Comparison of ENCODE assay signal across 8 mouse cellular contexts in the genomic region with DNA sequence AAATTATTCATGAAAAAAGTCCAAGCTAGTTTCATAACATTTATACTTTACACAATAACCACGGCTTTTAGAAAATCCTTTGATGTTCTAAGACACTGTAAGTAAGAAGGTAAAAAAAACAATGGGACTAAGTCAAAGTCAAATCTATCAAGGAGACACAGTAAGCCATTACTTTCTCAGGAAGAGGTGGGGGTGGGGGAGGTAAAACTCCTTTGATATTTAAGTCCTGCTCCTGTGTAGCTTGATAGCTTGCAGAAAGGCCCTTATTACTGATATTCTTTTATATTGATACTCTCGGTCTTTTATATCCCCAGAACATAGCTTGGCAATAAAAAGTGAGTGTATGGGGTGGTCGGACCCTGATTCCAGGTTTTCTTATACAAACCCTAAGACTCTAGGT. TPM values are rescaled to one million over a fixed set of nuclear protein-coding genes. Genes with fewer than 3 reads are reported as not detected.
A peak's percentile ranks its signal among the peaks of the same experiment; 100 is the strongest.
DNase-seq lines count a peak whose midpoint lies in the region; ATAC-seq and TF ChIP-seq lines count a peak whose summit lies in the region.

No protein-coding gene starts in this region.

- no peak for TF ChIP-seq CTCF in heart, adult 2 months (IDR thresholded peaks at IDR 0.05)
- no peak for TF ChIP-seq CTCF in CH12.LX (conservative IDR thresholded peaks at IDR 0.05 in 1 of 2, IDR thresholded peaks at IDR 0.05 in 1 of 2; ENCODE audit: low read depth in 2 of 2, low read length in 2 of 2)
- TF ChIP-seq CTCF in liver, embryonic 14.5 days (IDR thresholded peaks at IDR 0.05; ENCODE audit: low read depth) = no peak

- no peak for TF ChIP-seq RAD21 in CH12.LX (IDR thresholded peaks at IDR 0.05; ENCODE audit: low read depth, low read length)

- no peak for ATAC-seq in forebrain, embryonic 14.5 days
- ATAC-seq in liver, embryonic 14.5 days (ENCODE audit: insufficient read depth) = no peak
- no peak for ATAC-seq in frontal cortex, adult (ENCODE audit: low TSS enrichment)

- no peaks in the 10 kb centered on the region for H3K79me2 ChIP-seq in heart, adult 2 months (replicated peaks; ENCODE audit: control insufficient read depth, insufficient read depth, low read length)
- H3K79me2 ChIP-seq in CH12.LX (replicated peaks; ENCODE audit: control insufficient read depth, extremely low read depth, insufficient read depth, poor library complexity, severe bottlenecking) = no peaks in the 10 kb centered on the region

- H3K9ac ChIP-seq in heart, adult 2 months (ENCODE audit: low read depth, low read length) = no peak overlapping the region; the same call in 1 of the 2 replicates
- peak overlapping the region; percentile 86 for H3K9ac ChIP-seq in CH12.LX (ENCODE audit: insufficient read depth, low read depth)
- peak overlapping the region; percentile 77 for H3K9ac ChIP-seq in forebrain, embryonic 14.5 days (ENCODE audit: low read length)
- peak overlapping the region; percentile 65 for H3K9ac ChIP-seq in liver, embryonic 14.5 days (replicated peaks)

- peak overlapping the region; percentile 72 for H3K4me2 ChIP-seq in CH12.LX (ENCODE audit: insufficient read depth, low read depth, poor library complexity, severe bottlenecking)
- H3K4me2 ChIP-seq in forebrain, embryonic 14.5 days (ENCODE audit: low read length) = peak overlapping the region; percentile 57
- H3K4me2 ChIP-seq in liver, embryonic 14.5 days (ENCODE audit: low read depth) = peak overlapping the region; percentile 83

- H3K27ac ChIP-seq in heart, adult 2 months = peak overlapping the region; percentile 52
- no peak overlapping the region for H3K27ac ChIP-seq in CH12.LX (ENCODE audit: insufficient read depth, low read depth)
- H3K27ac ChIP-seq in forebrain, embryonic 14.5 days (ENCODE audit: low read depth, low read length) = peak overlapping the region; percentile 87
- no peak overlapping the region; the same call in 1 of the 2 replicates for H3K27ac ChIP-seq in liver, embryonic 14.5 days

- dilution Hi-C loops in CH12.LX (cut with MboI; ENCODE audit: extremely low pct_ligation_motif_present, extremely low pct_unique_long_range_greater_than_20kb, low sequenced_read_pairs) = no loop called here

- TF ChIP-seq POLR2A in heart, adult 2 months (IDR thresholded peaks at IDR 0.05; ENCODE audit: insufficient read depth, low read depth, low read length) = no peak
- no peak for TF ChIP-seq POLR2A in CH12.LX (IDR thresholded peaks at IDR 0.05; ENCODE audit: low read depth, low read length)

- H3K9me3 ChIP-seq in CH12.LX (replicated peaks; ENCODE audit: low read length) = no peaks in the 10 kb centered on the region
- no peaks in the 10 kb centered on the region for H3K9me3 ChIP-seq in forebrain, embryonic 14.5 days (replicated peaks; ENCODE audit: control insufficient read depth, low read length)
- H3K9me3 ChIP-seq in liver, embryonic 14.5 days (ENCODE audit: control insufficient read depth, low read length) = no peaks in the 10 kb centered on the region

- no peaks in the 10 kb centered on the region for H3K36me3 ChIP-seq in heart, adult 2 months (ENCODE audit: control insufficient read depth, insufficient read depth, low read length)
- peaks cover 3 to 28% of the 10 kb centered on the region in 2 experiments for H3K36me3 ChIP-seq in CH12.LX (replicated peaks in 1 of 2; ENCODE audit: control insufficient read depth in 1 of 2, insufficient read depth in 1 of 2, low read length in 1 of 2)
- H3K36me3 ChIP-seq in forebrain, embryonic 14.5 days (ENCODE audit: control insufficient read depth, insufficient read depth, low read length) = 0 out of 2 replicates have a peak, but pooled peaks cover 7% of the 10 kb centered on the region
- H3K36me3 ChIP-seq in liver, embryonic 14.5 days (replicated peaks; ENCODE audit: control insufficient read depth, insufficient read depth, low read depth) = peaks cover under 1% of the 10 kb centered on the region

- in situ Hi-C loops in CH12.LX (cut with MboI; ENCODE audit: low pct_ligation_motif_present, low pct_unique_long_range_greater_than_20kb, low sequenced_read_pairs) = no loop called here

- H3K27me3 ChIP-seq in heart, adult 2 months (ENCODE audit: control insufficient read depth, insufficient read depth, low read length) = no peaks in the 10 kb centered on the region
- no peaks in the 10 kb centered on the region for H3K27me3 ChIP-seq in CH12.LX (replicated peaks)
- H3K27me3 ChIP-seq in forebrain, embryonic 14.5 days (replicated peaks; ENCODE audit: control insufficient read depth, insufficient read depth, low read length) = no peaks in the 10 kb centered on the region
- no peaks in the 10 kb centered on the region for H3K27me3 ChIP-seq in liver, embryonic 14.5 days (ENCODE audit: control insufficient read depth, insufficient read depth, low read length)

- 56% methylated on average over 3 of the region's 3 CpGs for WGBS in heart, adult 2 months
- WGBS in forebrain, embryonic 14.5 days = 58% methylated on average over 3 of the region's 3 CpGs
- 50% methylated on average over 3 of the region's 3 CpGs for WGBS in liver, embryonic 14.5 days (ENCODE audit: insufficient replicate concordance)

- DNase-seq in heart, adult 2 months = no peak
- no peak for DNase-seq in heart, adult 8-10 months (ENCODE audit: low spot score)
- DNase-seq in CH12.LX (ENCODE audit: extremely low read depth) = no peak
- DNase-seq in forebrain, embryonic 14.5 days (ENCODE audit: low spot score) = no peak
- no peak for DNase-seq in liver, embryonic 14.5 days (ENCODE audit: low read depth in 3 of 3, low spot score in 3 of 3)
- no peak for DNase-seq in gastrocnemius, postnatal 10 days
- no peak for DNase-seq in right cerebral cortex, postnatal 25 days

- H3K4me1 ChIP-seq in heart, adult 2 months (ENCODE audit: control insufficient read depth, insufficient read depth, low read length) = peaks cover 2% of the 10 kb centered on the region; the same call in 1 of the 2 replicates
- H3K4me1 ChIP-seq in CH12.LX (ENCODE audit: control insufficient read depth in 1 of 2, insufficient read depth in 2 of 2) = peaks cover 4 to 41% of the 10 kb centered on the region in 2 experiments; a peak in 2 of 4 replicates
- H3K4me1 ChIP-seq in forebrain, embryonic 14.5 days (ENCODE audit: control insufficient read depth, insufficient read depth, low read length) = peaks cover 7% of the 10 kb centered on the region; the same call in 1 of the 2 replicates
- H3K4me1 ChIP-seq in liver, embryonic 14.5 days (replicated peaks; ENCODE audit: control insufficient read depth in 2 of 2, insufficient read depth in 2 of 2, low read length in 1 of 2) = peaks cover 9 to 10% of the 10 kb centered on the region in 2 experiments; a peak in 3 of 4 replicates

- H3K4me3 ChIP-seq in heart, adult 2 months = peak overlapping the region; percentile 89
- peak overlapping the region; percentile 40 to 75 (median 61) for H3K4me3 ChIP-seq in CH12.LX (replicated peaks in 1 of 3; ENCODE audit: low read depth in 2 of 3, low read length in 2 of 3, poor library complexity in 1 of 3)
- H3K4me3 ChIP-seq in forebrain, embryonic 14.5 days (ENCODE audit: low read depth, low read length) = peak overlapping the region; percentile 54
- peak overlapping the region; percentile 72 to 85 for H3K4me3 ChIP-seq in liver, embryonic 14.5 days (ENCODE audit: insufficient read depth in 1 of 2, low read depth in 2 of 2, low read length in 2 of 2)

- no peak for TF ChIP-seq EP300 in heart, adult 2 months (IDR thresholded peaks at IDR 0.05; ENCODE audit: insufficient read depth, low read depth, low read length)
- TF ChIP-seq EP300 in CH12.LX (IDR thresholded peaks at IDR 0.05; ENCODE audit: low read length) = no peak
- no peak for TF ChIP-seq EP300 in liver, embryonic 14.5 days (IDR thresholded peaks at IDR 0.05; ENCODE audit: low read depth)

- intact Hi-C loops in heart, adult 2 months (cut with DNase I) = no loop called here

RNA-seq across cellular contexts. Expression of a gene that starts 0.6 kb away (rescaled TPM):
- 1 to 10 TPM; 8.2 to 8.7 TPM for total RNA-seq in heart, adult 2 months (2021)
- polyA plus RNA-seq in heart, adult 2 months (2012; rRNA removed) = 4.5 and 8.8 TPM in 2 replicates
- total RNA-seq in heart, adult 8-10 months (2022) = 10 to 100 TPM in 2 of 4 experiments, 1 to 10 TPM in 2; 9.4 to 11.3 (median 10.3) TPM
- total RNA-seq in CH12.LX (2012; rRNA removed) (6.1 and 7.8 TPM in 2 replicates), CH12.LX (2014; rRNA removed) (8.2 and 9.8 TPM in 2 replicates)
- 6.7 and 8.3 TPM in 2 replicates for polyA plus RNA-seq in CH12.LX (2012; ENCODE audit: insufficient read length, low read depth)
- polyA plus RNA-seq in forebrain, embryonic 14.5 days (2014; fragmentation: Nextera tagmentation; extraction: Ambion mirVana) = 9.0 and 11.1 TPM in 2 replicates
- 1.7 and 2.0 TPM in 2 replicates for polyA plus RNA-seq in liver, embryonic 14.5 days (2012; rRNA removed)
- 2.3 TPM in 2 replicates for polyA plus RNA-seq in liver, embryonic 14.5 days (2014; fragmentation: Nextera tagmentation; extraction: Ambion mirVana)
- total RNA-seq in gastrocnemius, postnatal 10 days (2021) = 10 to 100 TPM in 1 of 2 experiments, 1 to 10 TPM in 1; 8.7 to 10.8 TPM

RNA-seq across cellular contexts. Expression of a gene that starts 18.4 kb away (rescaled TPM):
- total RNA-seq in heart, adult 2 months (2021) = 10 to 100 TPM; 19.3 to 20.0 TPM
- polyA plus RNA-seq in heart, adult 2 months (2012; rRNA removed) = 9.7 and 11.0 TPM in 2 replicates
- total RNA-seq in heart, adult 8-10 months (2022) = 10 to 100 TPM; 20.6 to 27.9 (median 22.9) TPM
- total RNA-seq in CH12.LX (2012; rRNA removed) (22.7 and 27.5 TPM in 2 replicates), CH12.LX (2014; rRNA removed) (34.0 and 37.2 TPM in 2 replicates)
- polyA plus RNA-seq in CH12.LX (2012; ENCODE audit: insufficient read length, low read depth) = 10.7 and 15.3 TPM in 2 replicates
- 60.3 and 65.9 TPM in 2 replicates for polyA plus RNA-seq in forebrain, embryonic 14.5 days (2014; fragmentation: Nextera tagmentation; extraction: Ambion mirVana)
- 24.2 and 27.1 TPM in 2 replicates for polyA plus RNA-seq in liver, embryonic 14.5 days (2012; rRNA removed)
- 65.3 and 68.5 TPM in 2 replicates for polyA plus RNA-seq in liver, embryonic 14.5 days (2014; fragmentation: Nextera tagmentation; extraction: Ambion mirVana)
- 10 to 100 TPM; 20.5 to 24.9 TPM for total RNA-seq in gastrocnemius, postnatal 10 days (2021)

RNA-seq across cellular contexts. Expression of a gene that starts 18.6 kb away (rescaled TPM):
- total RNA-seq in heart, adult 2 months (2021) = 1 to 10 TPM; 2.2 to 2.6 TPM
- 1.0 and 1.1 TPM in 2 replicates for polyA plus RNA-seq in heart, adult 2 months (2012; rRNA removed)
- 1 to 10 TPM; 2.6 to 3.2 (median 2.6) TPM for total RNA-seq in heart, adult 8-10 months (2022)
- total RNA-seq in CH12.LX (2012; rRNA removed) (0.08 and 0.13 TPM in 2 replicates), CH12.LX (2014; rRNA removed) (not detected in 2 replicates)
- polyA plus RNA-seq in CH12.LX (2012; ENCODE audit: insufficient read length, low read depth) = 0.13 and 0.19 TPM in 2 replicates
- polyA plus RNA-seq in forebrain, embryonic 14.5 days (2014; fragmentation: Nextera tagmentation; extraction: Ambion mirVana) = 0.95 and 1.4 TPM in 2 replicates
- 0.02 TPM in 2 replicates for polyA plus RNA-seq in liver, embryonic 14.5 days (2012; rRNA removed)
- 0.03 and 0.19 TPM in 2 replicates for polyA plus RNA-seq in liver, embryonic 14.5 days (2014; fragmentation: Nextera tagmentation; extraction: Ambion mirVana)
- under 1 TPM; 0.63 TPM for total RNA-seq in gastrocnemius, postnatal 10 days (2021)

RNA-seq across cellular contexts. Expression of a gene that starts 50.5 kb away (rescaled TPM):
- 10 to 100 TPM; 40.3 to 45.8 TPM for total RNA-seq in heart, adult 2 months (2021)
- 60.2 and 63.1 TPM in 2 replicates for polyA plus RNA-seq in heart, adult 2 months (2012; rRNA removed)
- total RNA-seq in heart, adult 8-10 months (2022) = 10 to 100 TPM; 39.5 to 50.6 (median 45.2) TPM
- total RNA-seq in CH12.LX (2012; rRNA removed) (123 and 138 TPM in 2 replicates), CH12.LX (2014; rRNA removed) (83.6 and 94.9 TPM in 2 replicates)
- 143 and 180 TPM in 2 replicates for polyA plus RNA-seq in CH12.LX (2012; ENCODE audit: insufficient read length, low read depth)
- polyA plus RNA-seq in forebrain, embryonic 14.5 days (2014; fragmentation: Nextera tagmentation; extraction: Ambion mirVana) = 95.5 and 102 TPM in 2 replicates
- 38.3 and 47.8 TPM in 2 replicates for polyA plus RNA-seq in liver, embryonic 14.5 days (2012; rRNA removed)
- polyA plus RNA-seq in liver, embryonic 14.5 days (2014; fragmentation: Nextera tagmentation; extraction: Ambion mirVana) = 39.9 and 49.4 TPM in 2 replicates
- total RNA-seq in gastrocnemius, postnatal 10 days (2021) = 10 to 100 TPM; 76.1 to 95.2 TPM

Comparison
In these comparisons a context has a peak if more than half of its experiments do, and no peak if none do; other contexts are left out.
1. H3K27ac ChIP-seq: peak in heart, adult 2 months (single experiment) and forebrain, embryonic 14.5 days (single experiment); none in CH12.LX (single experiment) and liver, embryonic 14.5 days (single experiment).
2. Peak in every context shown above with its lines, with median percentiles within 50 percentile points of each other: H3K4me3 ChIP-seq and H3K4me2 ChIP-seq.